Mouse (Mus musculus) gastrocnemius, adult 18-20 months (tissue): ENCODE measurements at regions not wholly inside any gene's neighbourhood (a gene's known extent, or its start where the extent isn't known, plus 50 kb on each side); places are given as distances from the start of the nearest gene placed in this dataset.
A peak's percentile ranks its signal among the peaks of the same experiment; 100 is the strongest.
"Not testable (repeated sequence)": the region's sequence is repeated elsewhere in the genome, so short reads cannot be mapped to it uniquely, and the experiment has no call there.

Experiments
- DNase-seq: peaks from one replicate; pipeline ENCODE4 v3.0.0; 2021; ENCODE audit warnings: low spot score

DNA sequence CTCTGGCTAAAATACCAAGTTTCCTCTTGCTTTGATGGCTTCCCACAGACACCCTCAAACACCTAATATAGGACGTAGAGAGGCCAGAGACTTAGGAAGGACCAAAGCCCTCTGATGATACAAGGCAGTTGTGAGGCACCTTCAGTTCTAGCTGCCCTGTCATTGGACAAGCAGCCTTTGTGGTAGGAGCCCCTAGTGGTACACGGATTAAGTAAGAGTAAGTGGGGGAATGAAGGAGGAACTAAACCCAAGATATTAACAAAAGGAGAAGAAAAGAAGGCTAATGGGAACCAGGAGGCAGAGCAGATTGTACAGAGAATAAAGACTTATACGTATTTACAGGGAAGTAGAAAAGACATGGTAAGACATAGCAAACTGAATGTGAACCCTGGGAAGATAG is 352.3 kb upstream of the Tmco5 start:
- DNase-seq, result not testable (repeated sequence)

DNA sequence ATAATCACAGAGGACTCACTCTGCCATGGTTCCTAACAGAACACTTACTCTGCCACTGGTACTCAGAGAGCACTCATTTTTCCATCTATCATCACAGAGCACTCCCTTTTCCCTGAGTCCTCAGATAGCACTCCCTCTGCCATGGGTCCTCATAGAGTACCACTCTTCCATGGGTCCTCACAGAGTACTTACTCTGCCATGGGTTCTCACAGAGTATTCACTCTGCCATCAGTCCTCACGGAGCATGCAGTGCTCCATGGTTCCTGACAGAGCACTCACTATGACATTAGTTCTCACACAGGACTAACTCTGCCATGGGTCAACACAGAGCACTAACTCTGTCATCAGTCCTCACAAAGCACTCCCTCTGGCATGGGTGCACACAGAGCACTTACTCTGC is 342.0 kb upstream of the Tmco5 start:
- DNase-seq, result no peak

DNA sequence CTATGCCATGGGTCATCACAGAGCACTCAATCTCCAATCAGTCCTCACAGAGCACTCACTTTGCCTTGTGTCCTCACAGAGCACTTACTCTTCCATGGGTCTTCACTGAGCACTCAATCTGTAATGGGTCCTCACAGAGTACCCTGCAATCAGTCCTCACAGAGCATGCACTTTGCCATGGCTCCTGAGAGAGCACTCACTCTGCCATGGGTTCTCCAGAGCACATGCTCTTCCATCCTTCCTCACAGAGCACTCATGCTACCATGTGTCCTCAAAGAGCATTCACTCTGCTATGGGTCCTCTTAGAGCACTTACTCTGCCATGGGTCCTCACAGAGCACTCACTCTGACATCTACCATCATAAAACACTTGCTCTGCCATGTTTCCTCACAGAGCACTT is 319.1 kb upstream of the Tmco5 start:
- DNase-seq, result no peak

DNA sequence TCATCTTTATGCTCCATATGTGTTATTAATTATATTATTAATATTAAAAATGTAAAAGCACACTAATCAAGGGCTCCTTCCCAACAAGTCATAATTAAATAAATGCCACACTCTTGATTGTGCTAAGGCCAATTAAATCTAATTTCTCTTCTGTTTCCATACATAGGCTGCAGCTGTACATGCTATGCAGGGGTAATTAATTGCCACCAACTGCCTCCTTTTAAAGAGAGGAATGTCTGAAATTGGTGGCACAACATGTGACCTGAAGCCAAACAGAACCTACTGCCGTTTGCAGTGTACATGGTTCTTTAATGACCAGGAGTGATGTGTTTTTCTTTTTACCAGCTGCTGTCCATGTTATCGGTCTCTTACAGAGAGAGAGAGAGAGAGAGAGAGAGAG is 294.5 kb upstream of the Tmco5 start:
- no peak for DNase-seq

DNA sequence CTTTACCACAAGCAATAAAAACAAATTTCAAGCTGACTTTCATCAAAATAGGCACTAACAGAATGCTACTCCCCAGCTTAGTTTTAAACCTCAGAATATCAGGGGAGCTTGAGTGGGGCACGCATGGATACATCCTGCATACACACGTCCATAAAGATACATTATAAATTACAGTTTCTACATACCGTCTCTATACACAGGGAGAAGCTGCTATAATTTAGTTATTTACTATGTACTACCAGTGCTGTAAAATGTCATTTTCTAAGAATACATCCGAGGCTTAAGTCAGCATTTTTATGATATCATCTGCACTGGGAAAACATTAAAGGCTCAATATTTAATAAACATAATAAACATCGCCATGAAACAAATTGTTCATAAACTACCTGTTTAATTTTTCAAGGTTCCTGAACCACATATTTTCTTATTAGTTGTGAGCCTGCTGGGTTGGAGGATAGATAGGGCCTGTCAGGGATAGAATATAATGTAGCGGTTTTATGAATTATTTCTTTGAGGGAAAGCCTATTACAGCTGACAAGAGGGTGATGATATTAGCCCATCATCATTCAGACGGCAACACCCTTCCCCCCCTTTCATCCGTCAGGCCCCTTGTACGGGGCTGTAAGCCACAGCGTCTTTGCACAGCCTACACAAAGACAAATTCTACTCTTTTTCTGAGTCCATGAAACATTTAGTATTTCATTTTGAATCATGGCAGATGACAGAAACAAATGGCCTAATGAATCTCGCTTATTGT is 292.1 kb upstream of the Tmco5 start:
- no peak for DNase-seq

DNA sequence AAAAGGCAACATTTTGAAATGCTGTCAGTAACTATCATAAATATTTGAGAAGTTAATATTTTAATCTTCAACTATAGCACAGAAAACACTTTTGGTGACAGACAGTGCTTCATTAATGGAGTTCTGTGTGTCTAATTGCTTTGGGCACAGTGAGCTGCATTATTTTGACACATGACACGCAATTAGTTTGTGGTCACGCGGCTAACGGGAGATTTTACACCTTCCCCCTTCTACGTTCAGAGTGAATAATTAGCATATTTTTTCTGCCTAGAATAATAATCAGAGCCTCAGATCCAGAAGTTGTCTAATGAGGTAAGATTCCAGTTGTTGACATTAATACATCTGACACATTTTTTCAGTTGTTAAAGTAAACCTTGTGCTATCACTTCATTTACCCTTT is 272.6 kb upstream of the Tmco5 start:
- DNase-seq, result no peak

DNA sequence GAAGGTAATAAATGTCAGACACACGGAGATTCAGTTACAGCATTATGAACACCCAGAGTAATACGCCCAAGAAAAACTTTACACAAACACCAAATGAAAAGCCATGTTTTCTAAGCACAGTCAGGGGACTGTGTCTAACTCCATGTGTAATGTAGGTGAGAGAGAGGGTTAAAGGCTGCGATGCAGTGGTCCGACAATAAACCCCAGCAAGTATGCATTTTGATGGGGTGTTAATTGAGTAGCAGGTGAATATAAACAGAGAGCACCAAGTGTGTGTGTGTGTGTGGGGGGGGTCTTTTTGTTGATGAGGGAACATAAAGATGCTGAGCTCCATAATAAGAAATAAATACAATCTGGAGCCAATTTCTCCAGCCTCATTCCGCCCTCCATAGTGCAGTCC is 238.6 kb upstream of the Tmco5 start:
- no peak for DNase-seq

DNA sequence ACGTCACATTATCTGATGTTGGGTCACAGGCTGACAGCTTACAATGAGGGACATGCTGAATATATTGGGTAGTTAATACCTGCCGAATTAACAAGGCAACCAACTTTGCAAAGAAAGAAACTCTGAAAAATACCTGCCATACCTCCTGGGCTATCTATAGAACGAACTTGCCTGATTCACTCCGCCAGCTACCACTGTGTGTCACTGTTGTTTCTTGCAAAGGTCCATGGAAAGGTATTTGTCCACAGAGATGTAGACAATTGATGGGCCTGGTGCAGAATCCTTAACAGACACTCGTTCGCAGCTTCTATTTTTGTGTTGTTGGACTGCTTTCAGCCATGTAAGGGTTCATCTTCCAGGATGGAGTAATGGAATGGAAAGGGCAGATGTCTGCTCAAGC is 226.4 kb upstream of the Tmco5 start:
- no peak for DNase-seq

DNA sequence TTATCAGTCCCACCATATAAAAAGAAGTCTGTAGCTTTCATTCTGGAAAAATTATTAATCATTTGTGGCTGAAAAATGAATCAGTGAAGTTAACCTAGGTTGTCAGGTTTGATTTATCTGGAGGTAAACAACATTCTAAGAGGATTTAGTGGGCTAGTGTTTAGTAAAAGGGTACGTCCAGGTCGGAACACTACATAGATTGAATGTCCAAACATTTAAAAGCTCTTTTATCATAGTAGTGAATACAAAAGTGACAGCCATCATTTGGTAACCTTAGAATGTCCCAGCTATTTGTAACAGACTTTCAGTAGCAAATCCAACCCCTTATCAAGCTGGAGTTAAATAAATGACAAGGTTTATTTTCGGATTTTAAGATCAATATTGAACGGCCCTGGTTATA is 192.7 kb upstream of the Tmco5 start:
- no peak for DNase-seq

DNA sequence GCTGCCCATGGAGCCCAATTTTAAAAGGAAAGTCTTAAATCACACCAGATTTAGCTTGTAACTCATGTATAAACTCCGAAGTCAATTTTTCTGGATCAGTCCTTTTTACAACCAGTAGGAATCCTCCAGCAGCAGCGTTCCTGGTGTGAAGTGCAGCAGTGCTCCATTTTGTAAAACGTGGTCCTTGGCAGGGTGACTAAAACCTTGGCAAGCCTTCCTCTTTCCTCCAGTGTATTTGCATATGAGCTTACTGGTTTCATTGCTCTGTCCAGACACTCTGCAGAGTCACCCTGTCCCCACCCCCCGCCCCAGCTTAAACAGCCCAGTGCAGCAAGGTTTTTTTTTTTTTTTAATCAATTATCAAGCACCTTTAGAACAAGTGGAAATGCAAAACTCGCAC is 180.9 kb upstream of the Tmco5 start:
- no peak for DNase-seq

DNA sequence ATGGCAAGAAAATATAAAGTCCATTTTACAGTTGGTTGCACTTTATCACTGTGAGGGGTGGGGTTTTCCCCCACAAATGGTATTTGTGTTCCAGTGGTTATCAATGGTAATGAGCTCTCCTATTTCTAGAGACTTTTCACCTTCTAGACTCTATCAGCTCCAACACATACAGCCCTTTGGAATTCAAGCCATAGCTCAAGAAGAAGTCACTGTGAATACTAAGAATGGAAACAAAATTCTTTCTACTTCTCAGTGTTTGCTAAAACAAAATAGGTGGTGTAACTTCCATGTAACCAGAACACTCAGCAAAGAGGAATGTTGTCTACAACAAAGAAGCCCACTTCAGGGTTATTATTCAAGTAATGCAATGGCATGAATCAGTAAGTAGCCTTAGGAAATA is 173.8 kb upstream of the Tmco5 start:
- no peak for DNase-seq

DNA sequence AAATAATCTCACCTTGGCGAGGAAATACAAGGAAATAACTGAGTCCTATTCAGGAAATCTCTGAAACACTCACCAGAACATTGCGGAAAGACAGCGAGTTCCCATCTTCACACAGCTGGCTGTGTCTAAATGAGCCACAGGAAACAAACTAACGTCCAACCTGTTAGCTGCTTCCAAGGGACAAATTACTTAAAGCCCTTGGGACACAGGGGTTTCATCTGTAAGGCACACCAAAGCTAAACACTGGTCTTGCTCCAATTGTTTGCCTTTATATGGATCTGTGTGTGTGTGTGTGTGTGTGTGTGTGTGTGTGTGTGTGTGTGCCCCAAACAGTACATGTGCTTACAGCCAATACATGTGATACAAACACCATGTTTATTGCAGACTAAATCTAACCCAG is 168.9 kb upstream of the Tmco5 start:
- no peak for DNase-seq

DNA sequence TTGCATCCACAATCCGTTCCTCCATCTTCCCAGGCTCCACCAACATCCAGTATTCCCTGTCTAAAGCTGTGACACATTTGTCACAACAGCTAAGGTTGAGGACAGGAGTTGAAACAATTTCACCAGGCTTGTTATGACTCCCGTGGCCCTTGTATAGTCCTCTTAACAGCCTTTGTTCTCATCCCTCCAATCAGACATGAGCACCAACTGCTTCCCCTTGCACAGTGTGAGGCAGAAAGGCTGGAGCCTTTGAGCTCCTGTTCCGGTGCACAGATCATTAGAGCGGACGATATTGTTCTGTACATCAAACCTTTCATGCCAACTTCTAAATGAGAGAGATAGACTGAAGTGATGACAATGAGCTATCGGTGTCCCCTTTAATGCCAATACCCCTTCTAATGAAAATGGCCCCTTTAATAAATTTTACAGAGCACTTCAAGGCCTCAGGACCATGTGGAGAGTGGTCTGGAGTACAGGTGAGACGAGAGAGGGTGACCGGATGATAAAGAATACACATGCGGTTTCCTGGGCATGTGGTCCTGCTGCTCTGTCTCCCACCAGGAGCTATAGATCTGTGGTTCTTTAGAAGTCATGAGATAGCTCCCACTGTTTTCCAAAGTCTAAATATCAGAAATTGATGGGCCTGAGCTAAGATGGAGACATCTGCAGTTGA is 161.8 kb upstream of the Tmco5 start:
- DNase-seq, result no peak

DNA sequence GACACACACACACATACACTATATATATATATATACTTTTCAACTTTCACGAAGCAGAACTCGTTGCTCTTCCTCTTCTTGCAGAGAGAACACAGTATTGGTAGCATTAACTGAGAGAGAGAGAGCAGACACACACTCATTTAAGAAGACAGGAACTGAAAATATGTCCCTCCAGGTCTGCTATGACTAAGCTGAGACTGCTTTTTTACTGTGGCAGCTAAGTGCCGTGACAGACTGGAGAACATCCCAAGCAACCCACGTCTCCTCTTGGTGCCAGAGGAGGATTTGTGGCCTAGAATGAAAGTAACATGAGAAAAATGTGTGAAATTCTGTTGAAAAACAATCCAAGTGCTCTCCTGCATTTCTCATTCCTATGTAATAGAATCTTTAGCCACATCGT is 159.9 kb upstream of the Tmco5 start:
- DNase-seq, result no peak

DNA sequence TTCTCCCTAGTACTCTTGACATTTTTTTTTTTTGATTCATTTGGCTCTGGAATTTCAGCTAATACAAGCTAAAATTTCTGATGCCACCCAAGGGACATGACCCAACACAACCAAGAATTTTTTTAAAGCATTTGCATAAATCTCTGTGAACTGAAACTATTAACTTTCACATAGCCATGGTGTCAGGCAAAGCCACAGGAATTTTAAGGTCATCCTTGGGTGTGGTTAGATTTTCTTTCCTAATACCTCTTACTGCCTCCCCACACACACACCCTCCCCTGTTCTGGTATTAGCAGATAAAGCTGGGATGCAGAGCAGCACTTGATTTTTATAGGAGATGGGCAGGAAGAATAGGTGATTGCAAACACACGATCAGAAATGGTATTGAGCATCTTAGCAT is 150.9 kb upstream of the Tmco5 start:
- DNase-seq, result no peak

DNA sequence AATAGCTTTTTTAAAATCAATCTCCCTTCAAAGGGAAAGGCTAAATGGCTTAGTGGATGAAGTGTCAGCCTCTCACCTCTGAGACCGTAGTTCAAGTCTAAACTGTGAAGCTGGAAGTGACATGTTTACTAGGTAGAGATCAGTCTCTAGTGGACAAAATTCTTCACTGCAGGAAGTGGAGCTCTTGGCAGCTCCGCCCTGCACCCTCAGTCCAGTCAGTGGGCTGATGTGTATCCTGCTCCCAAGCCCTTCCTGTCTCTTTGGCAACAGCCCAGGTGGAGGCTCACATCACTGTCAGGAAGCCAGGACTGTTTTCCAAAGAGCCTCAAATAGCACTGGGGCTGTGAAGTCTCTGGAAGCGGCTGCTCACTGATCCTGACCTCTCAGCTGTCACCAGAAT is 142.8 kb upstream of the Tmco5 start:
- DNase-seq, result peak; percentile 46

DNA sequence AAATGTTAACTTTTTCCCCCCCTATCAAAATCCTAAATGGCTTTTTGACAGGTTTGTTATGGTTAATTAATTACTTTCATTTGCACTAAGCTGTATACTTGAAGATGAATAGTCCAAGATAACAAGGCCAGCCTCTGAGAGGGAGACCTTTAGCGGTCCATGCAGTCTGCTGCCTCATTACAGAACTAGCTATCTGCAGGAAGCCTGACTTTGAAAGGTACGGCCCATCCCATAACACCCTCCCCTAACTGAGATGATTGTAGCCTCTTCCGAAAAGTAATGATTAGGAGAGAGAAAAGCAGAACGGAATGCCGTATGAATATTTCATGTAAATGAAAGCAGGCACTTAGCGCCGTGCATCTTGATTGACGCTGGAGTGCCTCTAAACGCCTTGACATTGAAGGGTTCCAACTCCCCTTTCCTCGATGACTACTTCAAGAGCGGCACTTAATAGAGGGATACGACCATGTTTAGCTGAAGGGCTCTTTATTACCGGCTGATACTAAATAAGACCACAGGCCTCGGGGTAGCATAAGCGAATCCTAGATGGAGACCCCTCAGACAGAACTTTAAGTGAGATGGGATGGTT is 109.9 kb upstream of the Tmco5 start:
- no peak for DNase-seq

DNA sequence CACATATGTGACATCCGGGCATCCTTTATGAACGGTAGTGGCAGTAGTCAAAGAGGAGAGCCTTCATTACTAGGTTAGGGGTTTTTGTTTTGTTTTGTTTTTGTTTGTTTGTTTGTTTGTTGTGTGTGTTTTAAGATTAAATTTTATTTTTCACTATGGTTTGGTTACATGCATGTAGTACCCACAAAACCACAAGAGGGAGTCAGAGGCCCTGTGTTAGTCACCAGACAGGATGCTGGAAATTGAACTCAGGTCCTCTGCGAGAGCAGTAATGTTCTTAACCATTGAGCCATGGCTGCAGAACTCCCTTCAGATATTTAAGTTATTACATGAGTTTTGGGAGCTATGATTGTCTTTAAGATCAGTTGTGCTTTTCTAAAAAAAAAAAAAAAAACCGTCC is 109.3 kb upstream of the Tmco5 start:
- DNase-seq, result no peak

DNA sequence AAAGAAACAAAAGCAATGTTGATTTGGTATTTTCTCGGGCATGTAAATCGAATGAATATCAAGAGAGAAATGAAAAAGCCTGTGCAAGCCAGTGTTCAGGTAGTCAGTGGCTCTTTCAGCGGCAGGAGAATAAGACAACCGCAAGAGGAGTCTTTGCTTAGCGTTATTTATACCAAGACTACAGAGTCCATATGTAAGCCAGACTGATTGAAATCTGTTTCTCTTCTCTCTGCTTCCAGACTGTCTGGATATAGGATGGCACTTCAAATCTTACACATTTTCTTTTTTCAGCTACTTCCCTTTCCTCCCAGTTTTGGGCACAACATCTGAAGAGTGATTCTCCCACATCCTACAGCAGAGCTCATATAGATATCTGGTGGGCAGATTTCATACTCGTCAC is 105.9 kb upstream of the Tmco5 start:
- no peak for DNase-seq

DNA sequence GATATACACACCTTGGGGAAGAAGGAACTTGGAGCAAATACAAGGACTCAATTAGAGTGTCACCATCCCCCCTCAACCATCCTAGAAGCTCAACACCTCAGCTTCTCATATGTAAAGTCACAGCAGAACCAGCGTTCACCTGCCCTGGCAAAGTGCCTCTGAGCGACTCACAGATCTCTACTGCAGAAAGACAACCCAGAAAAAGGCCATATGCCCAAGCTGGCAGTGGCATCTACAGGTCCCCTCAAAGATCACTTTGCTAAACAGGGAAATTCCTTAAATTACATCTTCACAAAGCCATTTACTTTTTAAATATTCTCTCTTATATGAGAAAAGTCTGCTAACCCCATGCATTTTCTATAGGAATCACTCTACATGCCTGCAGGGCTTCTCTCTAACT is 78.3 kb upstream of the Tmco5 start:
- no peak for DNase-seq

DNA sequence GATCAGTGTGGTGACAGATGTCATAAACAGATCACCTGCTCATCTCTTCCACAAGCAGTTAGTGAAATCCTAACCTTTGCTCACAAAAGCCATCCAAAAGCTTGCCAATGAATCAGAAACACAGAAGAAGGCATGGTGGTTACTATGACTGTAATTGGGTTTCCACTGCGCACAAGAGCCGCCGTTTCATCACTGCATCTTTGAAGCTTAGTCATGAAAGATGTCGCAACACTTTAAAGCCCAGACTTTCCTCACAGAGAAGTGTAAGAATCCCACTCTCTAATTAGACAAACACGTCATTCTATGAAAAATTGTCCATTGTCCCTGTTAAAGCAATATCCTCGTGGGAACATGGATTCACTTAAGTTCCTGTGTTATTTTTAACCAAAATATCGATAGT is 76.9 kb upstream of the Tmco5 start:
- DNase-seq, result no peak

DNA sequence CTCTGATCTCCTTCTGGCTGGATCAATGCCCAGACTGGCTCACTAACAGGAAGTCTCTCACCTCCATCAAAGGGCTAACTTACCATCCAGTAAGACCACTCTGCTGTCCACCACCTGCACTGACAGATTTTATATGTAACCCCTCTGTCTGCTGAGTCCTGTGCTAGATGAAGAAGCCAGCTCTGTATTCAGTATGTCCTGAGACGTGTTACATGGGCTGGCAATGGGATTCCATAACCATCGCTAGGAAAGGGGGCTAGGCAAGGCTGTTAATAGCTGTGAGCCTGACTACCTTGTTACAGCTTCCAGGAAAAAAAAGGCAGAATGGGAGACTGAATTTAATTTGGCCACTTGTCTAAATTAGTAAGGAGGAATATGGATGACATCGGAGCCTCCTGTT is 71.3 kb upstream of the Tmco5 start:
- no peak for DNase-seq

DNA sequence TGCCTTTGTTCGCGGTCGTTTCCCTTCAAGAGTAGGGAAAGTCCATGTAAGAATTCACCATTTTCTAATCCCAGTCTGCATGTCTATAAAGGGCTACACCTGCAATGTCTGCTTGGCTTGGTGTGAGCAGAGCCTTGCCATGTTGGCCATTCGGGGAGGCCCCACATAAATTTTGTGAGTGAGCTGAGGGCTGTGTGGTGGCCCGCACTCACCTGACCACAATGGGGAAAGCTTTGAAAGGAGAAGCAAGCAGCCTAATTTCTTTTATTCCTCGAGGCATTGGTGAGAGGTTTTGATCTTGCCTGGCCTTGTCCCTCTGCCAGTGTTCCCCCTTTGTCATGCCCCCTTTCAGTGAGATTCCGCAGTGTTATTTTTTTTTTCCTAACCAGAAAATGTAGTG is 70.9 kb upstream of the Tmco5 start:
- DNase-seq, result no peak
